Mouse (Mus musculus) myocyte (in vitro differentiated cells): Measurements from ENCODE around the gene Cyp17a1. TPM values are rescaled to one million over a fixed set of nuclear protein-coding genes. Genes with fewer than 3 reads are reported as not detected.

Experiments
- H3K27me3 ChIP-seq: one replicate; pipeline ENCODE4 v1.6.1; 2011; ENCODE audit not compliant: control insufficient read depth, insufficient read depth, insufficient read length
- H3K36me3 ChIP-seq: one replicate; pipeline ENCODE4 v1.6.1; 2011; ENCODE audit not compliant: control insufficient read depth, insufficient read depth
- H3K4me2 ChIP-seq: one replicate; pipeline ENCODE4 v1.6.1; 2011; ENCODE audit warnings: low read depth, control low read depth
- H3K4me3 ChIP-seq: one replicate; pipeline ENCODE4 v1.5.1; 2011; ENCODE audit warnings: mild to moderate bottlenecking, control low read depth, moderate library complexity
- H3K79me2 ChIP-seq: one replicate; pipeline ENCODE4 v1.6.1; 2011; ENCODE audit not compliant: control insufficient read depth, insufficient read depth
- H3ac ChIP-seq: one replicate; pipeline ENCODE4 v1.6.1; 2011; ENCODE audit not compliant: control insufficient read depth, insufficient read length
- CEBPB ChIP-seq: IDR thresholded peaks from 2 replicates; pipeline ENCODE4 v1.6.1; 2011; ENCODE audit warnings: mild to moderate bottlenecking, moderate library complexity; ENCODE audit not compliant: poor library complexity, insufficient read depth, severe bottlenecking
- E2F4 ChIP-seq: IDR thresholded peaks from one replicate; pipeline ENCODE4 v1.6.1; 2011; ENCODE audit warnings: mild to moderate bottlenecking, control low read depth, moderate library complexity; ENCODE audit not compliant: insufficient read depth
- MAX ChIP-seq: IDR thresholded peaks from one replicate; pipeline ENCODE4 v1.6.1; 2011; ENCODE audit warnings: low read depth, mild to moderate bottlenecking, control low read depth
- MYOD1 ChIP-seq, 3 experiments: IDR thresholded peaks; one replicate each; pipeline ENCODE4 v1.6.1; 2011; ENCODE audit warnings: control low read depth in 2 of 3, low read depth in 2 of 3, mild to moderate bottlenecking in 2 of 3, moderate library complexity in 1 of 3; ENCODE audit not compliant: insufficient read length in 2 of 3, control insufficient read depth in 1 of 3
- MYOG ChIP-seq, 3 experiments: IDR thresholded peaks; one replicate each; pipeline ENCODE4 v1.6.1; 2011; ENCODE audit warnings: control low read depth in 2 of 3, low read depth in 2 of 3, mild to moderate bottlenecking in 2 of 3; ENCODE audit not compliant: insufficient read length in 2 of 3, control insufficient read depth in 1 of 3, insufficient read depth in 1 of 3
- POLR2A ChIP-seq: IDR thresholded peaks from one replicate; pipeline ENCODE4 v1.6.1; 2011; ENCODE audit warnings: low read depth, mild to moderate bottlenecking, control low read depth, moderate library complexity; ENCODE audit not compliant: insufficient read length
- POLR2AphosphoS2 ChIP-seq: IDR thresholded peaks from one replicate; pipeline ENCODE4 v1.6.1; 2011; ENCODE audit warnings: low read depth, control low read depth; ENCODE audit not compliant: insufficient read length
- REST ChIP-seq: IDR thresholded peaks from one replicate; pipeline ENCODE4 v1.6.1; 2011; ENCODE audit warnings: mild to moderate bottlenecking, control low read depth, moderate library complexity; ENCODE audit not compliant: insufficient read depth, insufficient read length
- SRF ChIP-seq: IDR thresholded peaks from one replicate; pipeline ENCODE4 v1.6.1; 2011; ENCODE audit warnings: low read depth; ENCODE audit not compliant: control insufficient read depth, insufficient read length
- TCF12 ChIP-seq: IDR thresholded peaks from one replicate; pipeline ENCODE4 v1.6.1; 2011; ENCODE audit warnings: mild to moderate bottlenecking, control low read depth; ENCODE audit not compliant: poor library complexity, insufficient read depth, severe bottlenecking
- TCF3 ChIP-seq: IDR thresholded peaks from one replicate; pipeline ENCODE4 v1.6.1; 2011; ENCODE audit warnings: low read depth, control low read depth; ENCODE audit not compliant: insufficient read length
- USF1 ChIP-seq: IDR thresholded peaks from one replicate; pipeline ENCODE4 v1.6.1; 2011; ENCODE audit warnings: low read depth, mild to moderate bottlenecking, control low read depth, moderate library complexity
- polyA plus RNA-seq: library from polyadenylated mRNA; unstranded; fragments of >200 nt; fragmentation: generic; extraction: Trizol; gene quantifications from one replicate; pipeline ENCODE4 v1.2.1, GENCODE M21; 2012; ENCODE audit warnings: missing spikeins

The Cyp17a1 gene
- polyA plus RNA-seq, 1 experiment, result not detected

GRCm38 (mm10) chr19:46629807-46630206 is 43.2 kb downstream of the Cyp17a1 start:
- no peaks in the 10 kb centered on the region for H3K27me3 ChIP-seq
- TF ChIP-seq USF1 (no peak), REST (no peak), POLR2A (no peak), TCF12 (no peak), POLR2AphosphoS2 (no peak), CEBPB (no peak), MAX (no peak), MYOG (IDR thresholded peaks at IDR 0.05; ENCODE audit: control insufficient read depth in 1 of 3, insufficient read depth in 1 of 3, insufficient read length in 2 of 3, low read depth in 2 of 3) (no peak), SRF (no peak), E2F4 (no peak), MYOD1 (IDR thresholded peaks at IDR 0.05; ENCODE audit: control insufficient read depth in 1 of 3, insufficient read length in 2 of 3, low read depth in 2 of 3) (no peak), TCF3 (no peak)
- H3K4me3 ChIP-seq, result no peak overlapping the region
- H3K36me3 ChIP-seq, result peaks cover 7% of the 10 kb centered on the region
- no peak overlapping the region for H3ac ChIP-seq
- H3K4me2 ChIP-seq, result no peak overlapping the region
- H3K79me2 ChIP-seq, result peaks cover 23% of the 10 kb centered on the region

- H3K4me2 ChIP-seq, result no peak overlapping the region
- H3ac ChIP-seq, result no peak overlapping the region
- peaks cover 5% of the 10 kb centered on the region for H3K36me3 ChIP-seq
- H3K27me3 ChIP-seq, result no peaks in the 10 kb centered on the region
- H3K4me3 ChIP-seq, result no peak overlapping the region
- TF ChIP-seq TCF3 (no peak), SRF (no peak)
- H3K79me2 ChIP-seq, result peaks cover 23% of the 10 kb centered on the region
Observed at GRCm38 (mm10) chr19:46628403-46628802, 44.6 kb downstream of the Cyp17a1 start.

GRCm38 (mm10) chr19:46625519-46625918 is 47.5 kb downstream of the Cyp17a1 start:
- Histone ChIP-seq H3ac (no peak overlapping the region), H3K36me3 (peaks cover 5% of the 10 kb centered on the region), H3K79me2 (peaks cover 23% of the 10 kb centered on the region), H3K4me3 (no peak overlapping the region), H3K27me3 (no peaks in the 10 kb centered on the region), H3K4me2 (no peak overlapping the region)
- no peak for TF ChIP-seq CEBPB
- no peak for TF ChIP-seq POLR2AphosphoS2
- TF ChIP-seq TCF12, result no peak
- no peak for TF ChIP-seq SRF

- TF ChIP-seq POLR2A (no peak), TCF3 (no peak), SRF (no peak), REST (no peak), MYOG (IDR thresholded peaks at IDR 0.05; ENCODE audit: control insufficient read depth in 1 of 3, insufficient read depth in 1 of 3, insufficient read length in 2 of 3, low read depth in 2 of 3) (no peak), POLR2AphosphoS2 (no peak), MAX (no peak), MYOD1 (IDR thresholded peaks at IDR 0.05; ENCODE audit: control insufficient read depth in 1 of 3, insufficient read length in 2 of 3, low read depth in 2 of 3) (no peak), USF1 (no peak), E2F4 (no peak), TCF12 (no peak), CEBPB (no peak)
- Histone ChIP-seq H3K36me3 (peaks cover 5% of the 10 kb centered on the region), H3K4me2 (no peak overlapping the region), H3K27me3 (no peaks in the 10 kb centered on the region), H3K4me3 (no peak overlapping the region), H3K79me2 (peaks cover 21% of the 10 kb centered on the region), H3ac (no peak overlapping the region)
Observed at GRCm38 (mm10) chr19:46625015-46625414, 48.0 kb downstream of the Cyp17a1 start.

- Histone ChIP-seq H3K36me3 (peaks cover 5% of the 10 kb centered on the region), H3K27me3 (no peaks in the 10 kb centered on the region), H3K79me2 (peaks cover 21% of the 10 kb centered on the region), H3ac (no peak overlapping the region), H3K4me3 (peak overlapping the region; percentile 4), H3K4me2 (peak overlapping the region; percentile 40)
- TF ChIP-seq MYOG (IDR thresholded peaks at IDR 0.05; ENCODE audit: control insufficient read depth in 1 of 3, insufficient read depth in 1 of 3, insufficient read length in 2 of 3, low read depth in 2 of 3), result peak in 1 of 3 experiments; percentile 14
- no peak for TF ChIP-seq MAX
- TF ChIP-seq MYOD1 (IDR thresholded peaks at IDR 0.05; ENCODE audit: control insufficient read depth in 1 of 3, insufficient read length in 2 of 3, low read depth in 2 of 3), result peak in 1 of 3 experiments; percentile 1
Observed at GRCm38 (mm10) chr19:46623790-46624772, 48.9 kb downstream of the Cyp17a1 start.
